8 mouse cellular contexts compared by ENCODE assay signal in the genomic region with DNA sequence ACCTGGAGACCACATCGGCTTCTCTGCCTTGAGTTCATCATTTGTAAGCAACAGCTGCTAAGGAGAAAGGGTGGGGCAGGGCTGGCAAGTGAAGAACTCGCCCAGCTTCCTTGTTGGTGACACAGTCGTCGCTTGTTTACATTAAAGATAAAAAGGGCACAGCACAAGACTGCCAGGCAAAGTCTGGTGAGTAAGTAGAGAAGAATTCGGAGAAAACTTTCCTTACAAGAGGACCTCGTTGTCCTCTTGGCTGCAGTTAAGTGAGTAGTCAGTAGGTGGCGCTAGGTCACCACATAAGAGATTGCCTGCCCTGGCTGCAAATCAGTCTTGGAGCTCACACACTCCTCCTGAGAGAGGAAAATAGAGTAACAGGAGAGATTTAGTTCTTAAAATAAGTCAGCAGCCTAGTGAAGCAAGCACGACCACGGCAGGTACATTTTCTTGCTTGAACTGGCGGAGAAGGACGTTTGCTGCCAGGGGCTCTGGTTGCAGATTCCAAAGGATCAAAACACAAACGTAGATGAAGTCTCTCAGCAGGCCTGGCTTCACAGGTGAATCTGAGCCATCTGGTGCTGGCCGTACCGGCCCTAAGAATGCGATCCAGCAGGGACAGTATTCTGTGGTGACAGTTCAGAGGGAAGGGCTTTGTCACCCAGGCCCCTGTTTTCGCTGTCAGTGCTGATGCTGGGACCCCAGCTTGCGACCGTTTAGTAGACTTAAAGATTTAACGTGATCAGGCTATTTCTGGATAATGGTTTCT. TPM values are rescaled to one million over a fixed set of nuclear protein-coding genes. Genes with fewer than 3 reads are reported as not detected.
DNase-seq lines count a peak whose midpoint lies in the region; ATAC-seq and TF ChIP-seq lines count a peak whose summit lies in the region.

No protein-coding gene starts in this region.

- peaks cover 7% of the 10 kb centered on the region for H3K9me3 ChIP-seq in G1E (replicated peaks)
- H3K9me3 ChIP-seq in forebrain, embryonic 16.5 days (ENCODE audit: control insufficient read depth, low read length): peaks cover 3% of the 10 kb centered on the region; the same call in 1 of the 2 replicates

- H3K27ac ChIP-seq in forebrain, embryonic 16.5 days (ENCODE audit: low read length): no peak overlapping the region

- peaks cover 3% of the 10 kb centered on the region for H3K4me1 ChIP-seq in G1E (ENCODE audit: insufficient read depth, low read depth, low read length)
- peaks cover 5% of the 10 kb centered on the region for H3K4me1 ChIP-seq in forebrain, embryonic 16.5 days (replicated peaks; ENCODE audit: control insufficient read depth, insufficient read depth, low read length)

- H3K36me3 ChIP-seq in G1E (replicated peaks): no peaks in the 10 kb centered on the region
- H3K36me3 ChIP-seq in forebrain, embryonic 16.5 days (ENCODE audit: control insufficient read depth, insufficient read depth): no peaks in the 10 kb centered on the region

- TF ChIP-seq CTCF in G1E (IDR thresholded peaks at IDR 0.05; ENCODE audit: low read depth, low read length): peak; percentile 75

- peak; percentile 38; the same call in 1 of the 2 replicates for ATAC-seq in G1E (ENCODE audit: extremely low read depth, insufficient number of reproducible peaks, low FRiP score, poor library complexity, severe bottlenecking)
- ATAC-seq in forebrain, embryonic 16.5 days: peak; percentile 74

- no peak overlapping the region for H3K4me2 ChIP-seq in forebrain, embryonic 16.5 days (ENCODE audit: low read length)

- WGBS in forebrain, embryonic 16.5 days: 21% methylated on average over 19 of the region's 19 CpGs

- H3K4me3 ChIP-seq in G1E (ENCODE audit: low read depth, low read length): no peak overlapping the region
- H3K4me3 ChIP-seq in forebrain, embryonic 16.5 days (replicated peaks; ENCODE audit: low read length): no peak overlapping the region

- no peaks in the 10 kb centered on the region for H3K27me3 ChIP-seq in G1E (ENCODE audit: insufficient read depth, low read length)
- no peaks in the 10 kb centered on the region for H3K27me3 ChIP-seq in forebrain, embryonic 16.5 days (replicated peaks; ENCODE audit: control insufficient read depth, insufficient read depth, low read length)

- no peak overlapping the region for H3K9ac ChIP-seq in forebrain, embryonic 16.5 days (replicated peaks; ENCODE audit: low read depth, low read length)

- DNase-seq in G1E (ENCODE audit: low spot score): peak; percentile 34
- DNase-seq in c-Kit-positive CD71-positive TER-119-positive erythroid progenitor cells, embryonic 14.5 days (ENCODE audit: low spot score): peak; percentile 60
- DNase-seq in heart, postnatal 25 days (ENCODE audit: low spot score): peak; percentile 35
- peak; percentile 44 to 88 for DNase-seq in layer of hippocampus, adult 8-10 months (ENCODE audit: low spot score in 2 of 2)
- DNase-seq in lung, postnatal 14 days: peak; percentile 83
- peak; percentile 50 for DNase-seq in retina, adult 2 months (ENCODE audit: low read depth, low spot score)
- peak; percentile 80 for DNase-seq in thymus, postnatal 14 days

- intact Hi-C loops in heart, postnatal 25 days (cut with DNase I): loop anchor here (1.0 kb wide), 1 partner anchor 1329 kb away; no protein-coding TSS in a partner anchor

RNA-seq across cellular contexts. Expression of gene Hhipl2, which starts 24.2 kb away (rescaled TPM):
- total RNA-seq in G1E (2014; fragmentation: Nextera tagmentation): not detected in 2 replicates
- 0.05 and 0.06 TPM in 2 replicates for total RNA-seq in G1E (2017)
- 0.02 TPM in 1 of 2 replicates, not detected in the other for polyA plus RNA-seq in G1E (2012)
- 0.24 and 1.1 TPM in 2 replicates for polyA plus RNA-seq in forebrain, embryonic 16.5 days (2015; fragmentation: Nextera tagmentation; extraction: Ambion mirVana)
- total RNA-seq in heart, postnatal 25 days (2021): under 1 TPM in 1 of 2 experiments, not detected in 1; 0.10 TPM
- 1 to 10 TPM in 1 of 4 experiments, under 1 TPM in 3; 0.16 to 1.2 (median 0.32) TPM for total RNA-seq in layer of hippocampus, adult 8-10 months (2022)

RNA-seq across cellular contexts. Expression of gene Taf1a, which starts 53.4 kb away (rescaled TPM):
- total RNA-seq in G1E (2014; fragmentation: Nextera tagmentation): 10.7 and 13.5 TPM in 2 replicates
- total RNA-seq in G1E (2017): 15.1 and 16.4 TPM in 2 replicates
- 1.2 and 1.4 TPM in 2 replicates for polyA plus RNA-seq in G1E (2012)
- polyA plus RNA-seq in forebrain, embryonic 16.5 days (2015; fragmentation: Nextera tagmentation; extraction: Ambion mirVana): 16.7 and 18.6 TPM in 2 replicates
- 10 to 100 TPM; 12.5 to 15.8 TPM for total RNA-seq in heart, postnatal 25 days (2021)
- 10 to 100 TPM; 19.4 to 22.6 (median 20.0) TPM for total RNA-seq in layer of hippocampus, adult 8-10 months (2022)
